Mouse (Mus musculus) hindbrain, embryonic 16.5 days (tissue): ENCODE data around the gene Rhoj. TPM values are rescaled to one million over a fixed set of nuclear protein-coding genes. Genes with fewer than 3 reads are reported as not detected.

ENCODE experiments used
- ATAC-seq: fragments of 200-750 bp; cut with Nextera tagmentation; 2 replicates; pipeline ENCODE4 v1.8.0; 2017; ENCODE audit warnings: moderate TSS enrichment, moderate library complexity
- H3K27ac ChIP-seq: fragments of 300-500 bp; sonication (generic); 2 replicates; pipeline ENCODE4 v1.5.1; 2014; ENCODE audit warnings: low read depth, mild to moderate bottlenecking, control low read depth, low read length, moderate library complexity
- H3K27me3 ChIP-seq: fragments of 300-500 bp; sonication (generic); replicated peaks from 2 replicates; pipeline ENCODE4 v1.6.1; 2014; ENCODE audit warnings: low read length; ENCODE audit not compliant: control insufficient read depth, insufficient read depth
- H3K36me3 ChIP-seq: fragments of 300-500 bp; sonication (generic); 2 replicates; pipeline ENCODE4 v1.6.1; 2014; ENCODE audit warnings: mild to moderate bottlenecking, low read length, moderate library complexity, mixed read lengths; ENCODE audit not compliant: control insufficient read depth, insufficient read depth
- H3K4me1 ChIP-seq: fragments of 300-500 bp; sonication (generic); 2 replicates; pipeline ENCODE4 v1.6.1; 2014; ENCODE audit warnings: low read depth, low read length; ENCODE audit not compliant: control insufficient read depth, insufficient read depth
- H3K4me2 ChIP-seq: fragments of 300-500 bp; sonication (generic); 2 replicates; pipeline ENCODE4 v1.6.1; 2014; ENCODE audit warnings: mild to moderate bottlenecking, low read length, control low read depth, moderate library complexity
- H3K4me3 ChIP-seq: fragments of 300-500 bp; sonication (generic); 2 replicates; pipeline ENCODE4 v1.5.1; 2014; ENCODE audit warnings: mild to moderate bottlenecking, low read length, control low read depth, moderate library complexity
- H3K9ac ChIP-seq: fragments of 300-500 bp; sonication (generic); 2 replicates; pipeline ENCODE4 v1.6.1; 2014; ENCODE audit warnings: low read depth, mild to moderate bottlenecking, control low read depth, low read length, moderate library complexity
- H3K9me3 ChIP-seq: fragments of 300-500 bp; sonication (generic); 2 replicates; pipeline ENCODE4 v1.6.1; 2014; ENCODE audit warnings: mild to moderate bottlenecking, low read length, moderate library complexity; ENCODE audit not compliant: control insufficient read depth
- WGBS: fragments of 180-500 bp; shearing (Covaris S2); extraction: QIAGEN DNeasy Blood & Tissue Kit; methylation state at CpG from one replicate; pipeline ENCODE4 v1.1.7; 2014; 5-methylcytosine and 5-hydroxymethylcytosine counted together
- polyA plus RNA-seq: library from polyadenylated mRNA; unstranded; fragments of >200 nt; fragmentation: Nextera tagmentation; extraction: Ambion mirVana; gene quantifications from 2 replicates; pipeline ENCODE4 v1.2.1, GENCODE M21; 2015

Rhoj gene
- polyA plus RNA-seq, 1 experiment from 2014 or later: 20.8 TPM

DNA sequence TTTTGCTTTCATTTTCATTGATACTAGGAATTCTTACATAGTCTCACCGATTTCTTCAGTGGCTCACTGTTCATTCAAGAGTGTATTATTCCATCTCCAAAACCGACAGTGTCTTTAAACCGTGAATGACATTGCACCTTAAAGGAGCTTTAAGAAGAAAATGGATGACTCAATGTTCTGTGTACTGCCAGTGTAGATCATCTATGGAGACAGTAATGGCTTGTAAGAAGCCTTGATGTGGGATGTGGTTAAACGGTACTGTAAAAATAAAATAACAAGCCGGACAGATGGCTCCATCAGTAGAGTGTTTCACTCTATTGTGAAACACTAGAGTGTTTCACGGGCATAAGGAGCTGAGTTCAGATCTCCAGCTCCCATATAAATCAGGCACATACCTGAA lies 15.2 kb upstream of the Rhoj start:
- ATAC-seq: no peak
- no peak overlapping the region for H3K4me2 ChIP-seq
- no peaks in the 10 kb centered on the region for H3K9me3 ChIP-seq
- H3K4me3 ChIP-seq: no peak overlapping the region
- no peak overlapping the region for H3K9ac ChIP-seq
- no peaks in the 10 kb centered on the region for H3K36me3 ChIP-seq
- H3K27ac ChIP-seq: no peak overlapping the region
- no peaks in the 10 kb centered on the region for H3K4me1 ChIP-seq
- no peaks in the 10 kb centered on the region for H3K27me3 ChIP-seq
- 89% methylated on average over 6 of the region's 6 CpGs for WGBS

DNA sequence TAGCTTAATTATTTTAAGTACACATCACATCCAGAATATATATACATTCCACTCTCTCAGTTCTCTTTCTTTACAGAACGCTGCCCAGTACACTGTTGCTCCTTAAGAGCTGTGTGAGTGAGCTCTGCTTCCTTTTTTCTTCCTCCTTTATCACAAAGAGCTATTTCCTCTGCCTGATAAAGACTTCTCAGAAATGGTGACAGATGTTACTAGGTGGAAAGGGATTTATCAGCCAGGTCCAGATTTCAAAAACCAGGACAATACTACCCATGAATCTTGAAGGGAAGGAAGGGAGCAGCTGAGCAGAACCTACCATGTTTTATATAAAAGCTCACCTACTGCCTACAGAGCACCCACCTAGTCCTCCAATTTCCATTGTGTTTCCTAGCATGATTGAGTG lies 8.3 kb upstream of the Rhoj start:
- Histone ChIP-seq H3K4me2 (no peak overlapping the region), H3K36me3 (no peaks in the 10 kb centered on the region), H3K9me3 (no peaks in the 10 kb centered on the region), H3K4me3 (no peak overlapping the region), H3K27me3 (no peaks in the 10 kb centered on the region), H3K4me1 (no peaks in the 10 kb centered on the region), H3K27ac (no peak overlapping the region), H3K9ac (no peak overlapping the region)
- no peak for ATAC-seq
- WGBS: 83% methylated on average over 1 of the region's 1 CpGs

DNA sequence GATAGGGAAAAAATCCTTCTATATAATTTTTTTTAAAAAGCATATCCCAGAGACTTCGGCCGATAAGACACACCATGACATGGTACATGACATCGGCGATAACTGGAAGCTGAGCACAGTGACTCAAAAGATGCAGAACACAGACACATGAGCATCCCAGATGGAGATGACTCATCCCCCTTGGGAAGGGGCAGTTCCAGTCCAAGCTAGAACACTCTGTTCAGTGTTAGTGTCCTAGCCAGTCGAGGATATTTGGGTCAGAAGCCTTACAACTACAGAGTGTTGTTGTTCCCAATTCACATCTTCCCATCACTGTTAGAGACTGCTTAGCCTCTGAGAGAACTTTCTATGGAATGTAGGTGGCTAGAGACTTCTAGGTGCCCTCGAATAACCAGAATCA lies 4.0 kb upstream of the Rhoj start:
- H3K27me3 ChIP-seq: no peaks in the 10 kb centered on the region
- no peak overlapping the region for H3K4me2 ChIP-seq
- no peaks in the 10 kb centered on the region for H3K36me3 ChIP-seq
- H3K9ac ChIP-seq: no peak overlapping the region
- ATAC-seq: no peak
- no peak overlapping the region for H3K4me3 ChIP-seq
- no peaks in the 10 kb centered on the region for H3K9me3 ChIP-seq
- 88% methylated on average over 6 of the region's 6 CpGs for WGBS
- H3K27ac ChIP-seq: no peak overlapping the region
- peaks cover 8% of the 10 kb centered on the region for H3K4me1 ChIP-seq

DNA sequence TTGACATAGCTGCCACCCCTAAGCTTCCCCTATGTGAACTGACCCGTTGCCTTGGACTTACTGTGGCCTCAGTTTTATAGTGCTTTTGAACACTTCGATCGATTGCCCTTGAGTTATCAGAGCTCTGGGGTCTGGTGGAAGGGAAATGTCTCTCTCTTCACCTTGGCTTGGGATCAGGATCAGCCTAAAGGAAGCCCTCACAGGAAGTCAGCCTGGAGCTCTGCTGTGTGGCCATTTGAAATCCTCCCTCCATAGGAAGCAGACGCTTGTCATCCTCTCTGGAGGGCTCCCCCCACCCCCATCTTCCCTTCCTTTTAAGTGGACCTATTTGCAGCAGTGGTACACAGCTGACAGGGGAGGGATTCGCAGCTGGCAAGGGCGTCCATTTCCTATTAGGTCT lies 1.6 kb downstream of the Rhoj start:
- no peak overlapping the region for H3K27ac ChIP-seq
- H3K4me1 ChIP-seq: peaks cover 8% of the 10 kb centered on the region
- no peaks in the 10 kb centered on the region for H3K27me3 ChIP-seq
- WGBS: 57% methylated on average over 6 of the region's 6 CpGs
- peak overlapping the region; percentile 3 for H3K4me2 ChIP-seq
- peak overlapping the region; percentile 18 for H3K4me3 ChIP-seq
- H3K36me3 ChIP-seq: no peaks in the 10 kb centered on the region
- H3K9me3 ChIP-seq: no peaks in the 10 kb centered on the region
- H3K9ac ChIP-seq: no peak overlapping the region
- no peak for ATAC-seq

DNA sequence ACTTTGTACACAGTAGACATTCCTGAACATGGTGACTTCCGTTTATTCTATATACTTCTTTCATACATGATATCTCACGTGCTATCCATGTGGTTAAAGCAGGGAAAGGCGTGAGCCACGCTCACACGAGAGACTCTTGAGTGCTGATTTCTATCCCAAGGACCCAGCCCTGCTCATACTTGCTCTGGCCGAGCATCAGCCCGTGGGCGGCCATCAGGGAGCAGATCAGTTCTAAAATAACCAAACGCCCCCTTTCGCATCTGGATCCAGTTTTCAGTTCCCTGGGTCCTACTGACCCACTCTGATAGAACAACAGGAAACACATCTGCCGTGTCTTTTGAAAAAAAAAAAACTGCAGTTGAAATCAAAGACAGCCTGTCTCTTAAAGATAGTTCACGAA lies 2.6 kb downstream of the Rhoj start:
- WGBS: 79% methylated on average over 12 of the region's 12 CpGs
- no peak overlapping the region for H3K27ac ChIP-seq
- H3K36me3 ChIP-seq: no peaks in the 10 kb centered on the region
- peaks cover 8% of the 10 kb centered on the region for H3K4me1 ChIP-seq
- H3K4me3 ChIP-seq: no peak overlapping the region
- H3K9me3 ChIP-seq: no peaks in the 10 kb centered on the region
- H3K9ac ChIP-seq: no peak overlapping the region
- H3K27me3 ChIP-seq: no peaks in the 10 kb centered on the region
- ATAC-seq: no peak
- peak overlapping the region; percentile 3 for H3K4me2 ChIP-seq

DNA sequence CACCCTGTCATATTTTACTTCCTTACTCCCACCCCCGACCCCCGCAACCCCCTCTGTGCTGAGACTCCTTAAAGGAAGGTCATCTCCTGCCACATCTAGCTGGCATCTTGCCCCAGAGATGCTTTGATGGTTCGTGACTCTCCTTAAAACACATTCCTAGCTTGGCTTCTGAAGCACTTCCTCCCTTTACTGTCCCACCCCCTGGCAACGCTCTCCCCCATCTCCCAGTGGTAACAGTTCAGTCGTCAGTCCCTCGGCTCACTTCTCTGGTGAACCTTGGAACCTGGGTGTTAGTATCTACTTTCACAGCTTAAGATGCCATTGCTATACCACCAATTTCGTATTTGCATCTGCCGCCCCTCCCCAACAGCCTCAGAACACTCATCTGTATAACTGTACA lies 3.8 kb downstream of the Rhoj start:
- H3K36me3 ChIP-seq: no peaks in the 10 kb centered on the region

DNA sequence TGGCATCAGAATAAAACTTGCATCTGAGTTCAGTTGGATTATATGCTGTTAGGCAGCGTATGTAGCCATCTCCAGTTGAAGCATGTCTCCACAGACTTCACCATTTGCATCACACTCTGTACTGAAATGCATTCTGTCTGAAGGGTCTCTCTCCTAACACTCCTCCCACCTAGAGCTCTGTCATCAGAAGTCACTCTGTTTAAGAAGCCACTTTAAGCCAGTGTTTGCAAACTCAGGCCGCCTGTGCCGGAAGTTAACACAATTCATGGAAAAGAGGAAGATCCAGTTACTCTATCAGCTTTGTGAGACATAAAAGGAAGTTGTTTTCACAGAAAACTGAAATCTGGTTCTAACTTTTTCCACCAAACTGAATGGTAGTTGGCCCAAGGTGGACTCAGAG lies 5.9 kb downstream of the Rhoj start:
- Histone ChIP-seq H3K36me3 (no peaks in the 10 kb centered on the region), H3K4me3 (no peak overlapping the region), H3K4me1 (no peaks in the 10 kb centered on the region), H3K9ac (no peak overlapping the region), H3K27ac (no peak overlapping the region), H3K4me2 (no peak overlapping the region), H3K9me3 (no peaks in the 10 kb centered on the region), H3K27me3 (no peaks in the 10 kb centered on the region)
- WGBS: 88% methylated on average over 3 of the region's 3 CpGs
- no peak for ATAC-seq

More for the DNA sequence above, 3.8 kb downstream of the Rhoj start:
- no peak overlapping the region for H3K4me3 ChIP-seq
- H3K4me1 ChIP-seq: peaks cover 8% of the 10 kb centered on the region
- H3K27ac ChIP-seq: no peak overlapping the region
- WGBS: 88% methylated on average over 8 of the region's 8 CpGs
- no peak overlapping the region for H3K9ac ChIP-seq
- H3K9me3 ChIP-seq: no peaks in the 10 kb centered on the region
- no peak for ATAC-seq
- no peak overlapping the region for H3K4me2 ChIP-seq
- H3K27me3 ChIP-seq: no peaks in the 10 kb centered on the region

DNA sequence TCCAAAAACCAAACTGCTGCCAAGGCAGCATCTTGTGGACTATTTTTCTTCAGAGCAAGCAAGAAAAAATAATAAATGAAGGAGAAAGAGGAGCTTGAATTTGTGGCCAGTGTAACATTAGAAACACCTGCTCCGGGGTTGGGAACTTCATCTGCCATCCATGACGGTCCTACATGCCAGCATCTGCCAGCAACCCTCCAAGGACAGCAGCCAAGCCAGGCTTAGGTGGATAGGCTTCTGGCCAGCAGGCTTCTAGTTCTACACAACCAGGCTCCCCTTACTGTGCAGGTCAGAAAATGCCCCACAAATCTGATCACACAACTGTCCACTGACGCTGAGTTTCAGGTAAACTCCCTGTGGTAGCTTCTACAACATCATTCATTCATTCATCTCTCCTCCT lies 7.7 kb downstream of the Rhoj start:
- no peak for ATAC-seq
- Histone ChIP-seq H3K9me3 (no peaks in the 10 kb centered on the region), H3K27me3 (no peaks in the 10 kb centered on the region), H3K9ac (no peak overlapping the region), H3K4me2 (no peak overlapping the region), H3K27ac (no peak overlapping the region), H3K4me3 (no peak overlapping the region), H3K4me1 (no peaks in the 10 kb centered on the region), H3K36me3 (no peaks in the 10 kb centered on the region)
- 68% methylated on average over 3 of the region's 3 CpGs for WGBS

DNA sequence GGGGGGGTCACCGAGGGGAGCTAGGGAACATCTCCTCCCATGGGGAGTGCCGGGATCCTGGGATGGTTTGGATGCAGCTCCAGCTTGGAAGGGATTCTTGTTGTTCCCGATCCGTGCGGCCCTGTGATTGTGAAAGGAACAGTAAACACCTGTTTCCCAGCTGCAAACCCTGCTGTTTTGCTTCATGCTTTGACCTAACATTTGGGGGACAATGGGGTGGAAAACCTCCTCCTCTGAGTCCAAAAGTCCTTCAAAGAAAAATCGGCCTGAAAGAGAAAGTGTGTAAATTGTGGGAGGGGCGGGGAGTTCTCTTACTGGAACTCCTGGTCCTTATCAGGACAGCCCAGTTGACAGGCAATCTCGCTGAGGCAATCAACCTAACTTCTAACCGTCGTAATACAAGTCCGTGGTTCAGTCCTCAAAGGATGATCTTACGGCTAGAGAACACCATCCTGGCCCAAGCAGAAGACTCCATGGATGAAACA lies 12.4 kb downstream of the Rhoj start:
- 80% methylated on average over 12 of the region's 12 CpGs for WGBS

DNA sequence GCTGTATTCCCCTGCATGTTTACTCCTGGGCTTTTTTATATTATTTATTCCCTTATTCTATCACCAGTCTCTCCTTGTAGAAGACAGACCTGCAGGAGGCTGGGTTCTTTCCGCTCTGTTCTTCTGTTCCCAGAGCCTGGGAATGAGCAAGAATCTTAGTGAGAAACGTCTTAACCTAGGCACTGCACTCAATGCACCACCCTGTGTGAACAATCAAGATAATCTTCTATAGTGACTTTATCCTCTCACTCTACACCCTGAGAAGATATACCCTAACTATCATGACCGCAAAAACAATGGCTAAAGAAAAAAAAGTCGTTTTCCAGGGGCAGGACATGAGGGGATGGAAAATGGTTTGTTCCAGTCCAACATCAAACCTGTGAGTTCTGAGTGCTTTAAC lies 13.1 kb downstream of the Rhoj start:
- Histone ChIP-seq H3K27ac (no peak overlapping the region), H3K36me3 (no peaks in the 10 kb centered on the region), H3K4me3 (no peak overlapping the region), H3K27me3 (no peaks in the 10 kb centered on the region), H3K4me1 (no peaks in the 10 kb centered on the region), H3K4me2 (no peak overlapping the region), H3K9me3 (peaks cover 5% of the 10 kb centered on the region), H3K9ac (no peak overlapping the region)
- no peak for ATAC-seq
- 75% methylated on average over 4 of the region's 4 CpGs for WGBS

More for the DNA sequence above, 12.4 kb downstream of the Rhoj start:
- ATAC-seq: no peak
- Histone ChIP-seq H3K4me2 (no peak overlapping the region), H3K9ac (no peak overlapping the region), H3K9me3 (peaks cover 5% of the 10 kb centered on the region), H3K27me3 (no peaks in the 10 kb centered on the region), H3K4me1 (no peaks in the 10 kb centered on the region), H3K36me3 (no peaks in the 10 kb centered on the region), H3K27ac (no peak overlapping the region), H3K4me3 (no peak overlapping the region)
